Mouse (Mus musculus) neural tube, embryonic 11.5 days (tissue): ENCODE measurements around the gene Snw1. TPM values are rescaled to one million over a fixed set of nuclear protein-coding genes. Genes with fewer than 3 reads are reported as not detected.

Source experiments
- ATAC-seq: fragments of 200-750 bp; cut with Nextera tagmentation; 2 replicates; pipeline ENCODE4 v1.8.0; 2017; ENCODE audit warnings: moderate number of reproducible peaks, mild to moderate bottlenecking, moderate TSS enrichment, moderate library complexity; ENCODE audit not compliant: insufficient read depth, low FRiP score, low TSS enrichment
- DNase-seq: peaks from one replicate; pipeline ENCODE4 v3.0.0-alpha.2; 2015; ENCODE audit warnings: low spot score
- H3K27ac ChIP-seq: fragments of 300-500 bp; sonication (generic); 2 replicates; pipeline ENCODE4 v1.5.1; 2014; ENCODE audit warnings: low read depth, mild to moderate bottlenecking, low read length
- H3K27me3 ChIP-seq: fragments of 300-500 bp; sonication (generic); 2 replicates; pipeline ENCODE4 v1.6.1; 2014; ENCODE audit warnings: mild to moderate bottlenecking, low read length, mixed read lengths; ENCODE audit not compliant: control insufficient read depth, insufficient read depth
- H3K36me3 ChIP-seq: fragments of 300-500 bp; sonication (generic); 2 replicates; pipeline ENCODE4 v1.6.1; 2014; ENCODE audit warnings: mild to moderate bottlenecking, low read length, moderate library complexity, mixed read lengths; ENCODE audit not compliant: control insufficient read depth, insufficient read depth
- H3K4me1 ChIP-seq: fragments of 300-500 bp; sonication (generic); 2 replicates; pipeline ENCODE4 v1.6.1; 2014; ENCODE audit warnings: low read length, mixed read lengths; ENCODE audit not compliant: control insufficient read depth, insufficient read depth
- H3K4me2 ChIP-seq: fragments of 300-500 bp; sonication (generic); 2 replicates; pipeline ENCODE4 v1.6.1; 2014; ENCODE audit warnings: low read depth, mild to moderate bottlenecking, moderate library complexity
- H3K4me3 ChIP-seq: fragments of 300-500 bp; sonication (generic); 2 replicates; pipeline ENCODE4 v1.5.1; 2014; ENCODE audit warnings: low read depth, low read length
- H3K9ac ChIP-seq: fragments of 300-500 bp; sonication (generic); 2 replicates; pipeline ENCODE4 v1.6.1; 2014; ENCODE audit warnings: mild to moderate bottlenecking, low read length
- H3K9me3 ChIP-seq: fragments of 300-500 bp; sonication (generic); 2 replicates; pipeline ENCODE4 v1.6.1; 2016; ENCODE audit warnings: low read length; ENCODE audit not compliant: control insufficient read depth
- WGBS: fragments of 180-500 bp; shearing (Covaris S2); extraction: QIAGEN DNeasy Blood & Tissue Kit; methylation state at CpG from one replicate; pipeline ENCODE4 v1.1.7; 2014; 5-methylcytosine and 5-hydroxymethylcytosine counted together
- polyA plus RNA-seq: library from polyadenylated mRNA; unstranded; fragments of >200 nt; fragmentation: Nextera tagmentation; extraction: Ambion mirVana; gene quantifications from 2 replicates; pipeline ENCODE4 v1.2.1, GENCODE M21; 2014

The Snw1 gene
- polyA plus RNA-seq, 1 experiment from 2014 or later: 159 TPM

DNA sequence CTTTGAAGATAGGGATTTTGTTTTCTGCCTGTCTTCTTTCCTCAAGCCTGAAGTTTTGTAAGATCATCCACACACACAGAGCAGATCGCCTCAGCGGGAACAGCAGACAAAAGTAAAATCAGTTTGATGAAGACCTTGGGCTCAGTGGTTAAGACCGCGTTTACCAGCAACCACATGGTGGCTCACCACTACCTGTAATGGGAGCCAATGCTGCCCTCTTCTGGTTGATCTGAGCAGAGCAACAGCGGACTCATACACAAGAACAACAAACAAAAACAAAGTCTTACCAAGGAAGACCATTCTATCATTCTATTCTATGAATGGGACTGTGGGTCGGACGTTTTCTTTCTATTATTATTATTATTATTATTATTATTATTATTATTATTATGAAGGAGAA, 55.4 kb downstream of the Snw1 start:
- Histone ChIP-seq H3K27me3 (no peaks in the 10 kb centered on the region), H3K4me1 (peaks cover 8% of the 10 kb centered on the region; the same call in 1 of the 2 replicates), H3K36me3 (no peaks in the 10 kb centered on the region), H3K27ac (no peak overlapping the region), H3K4me3 (no peak overlapping the region), H3K4me2 (no peak overlapping the region), H3K9me3 (no peaks in the 10 kb centered on the region), H3K9ac (no peak overlapping the region)
- 43% methylated on average over 7 of the region's 7 CpGs for WGBS
- ATAC-seq (no peak), DNase-seq (peak; percentile 57)

DNA sequence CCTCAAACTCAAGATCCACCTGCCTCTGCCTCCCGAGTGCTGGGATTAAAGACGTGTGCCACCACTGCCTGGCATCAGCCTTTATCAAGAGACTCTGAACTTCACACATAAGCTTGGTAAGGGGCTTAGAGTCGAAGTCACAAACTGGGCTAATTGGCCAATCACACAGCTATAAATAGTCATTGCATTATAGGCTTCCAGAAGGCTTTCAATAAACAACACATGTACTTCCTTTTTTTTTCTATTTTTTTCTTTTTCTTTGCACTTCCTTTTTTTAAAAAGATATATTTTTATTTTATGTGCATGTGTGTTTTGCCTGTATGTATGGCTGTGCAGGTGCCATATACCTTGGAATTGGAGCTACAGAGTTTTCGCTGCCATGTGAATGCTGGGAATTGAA, 56.7 kb downstream of the Snw1 start:
- whole genome bisulfite sequencing: 77% methylated on average over 4 of the region's 4 CpGs
- Histone ChIP-seq H3K36me3 (no peaks in the 10 kb centered on the region), H3K27ac (no peak overlapping the region), H3K9ac (no peak overlapping the region), H3K4me2 (no peak overlapping the region), H3K4me1 (peaks cover 8% of the 10 kb centered on the region; the same call in 1 of the 2 replicates), H3K4me3 (no peak overlapping the region), H3K27me3 (no peaks in the 10 kb centered on the region), H3K9me3 (no peaks in the 10 kb centered on the region)
- no peak for ATAC-seq
- DNase-seq: no peak

DNA sequence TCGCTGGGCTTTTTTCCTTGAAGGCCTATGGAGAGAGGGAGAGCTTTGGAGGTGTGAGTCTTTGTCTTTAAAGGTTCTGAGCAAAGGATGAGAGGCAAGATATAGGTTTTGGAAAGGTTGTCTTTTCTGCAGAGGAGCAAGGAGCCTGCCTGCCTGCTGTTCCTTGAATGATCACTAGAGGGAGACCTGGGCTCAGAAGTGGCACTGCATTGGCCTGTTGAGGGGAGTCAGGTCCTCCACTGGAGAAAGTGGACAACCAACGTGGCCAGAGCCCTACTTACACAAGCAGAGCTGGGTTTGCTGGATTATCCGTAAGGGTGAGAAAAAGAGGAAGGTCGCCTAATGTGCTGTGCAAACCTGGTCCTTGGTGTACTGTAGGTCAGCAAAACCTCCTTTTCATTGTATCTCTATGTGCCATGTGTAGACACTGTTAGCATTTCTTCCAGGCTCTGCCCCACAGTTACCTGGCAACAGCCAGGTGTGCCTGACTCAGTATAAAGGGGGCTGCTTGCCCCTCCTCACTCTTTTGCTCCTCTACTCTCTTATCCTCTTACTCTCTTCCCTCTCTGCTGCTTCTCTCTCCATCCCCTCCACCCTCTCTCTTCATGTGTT, 58.8 kb downstream of the Snw1 start:
- H3K27me3 ChIP-seq: no peaks in the 10 kb centered on the region
- H3K9ac ChIP-seq: no peak overlapping the region
- 0 out of 2 replicates have a peak, but pooled peaks have one; percentile 36 for ATAC-seq
- no peaks in the 10 kb centered on the region for H3K9me3 ChIP-seq
- H3K4me2 ChIP-seq: no peak overlapping the region
- H3K27ac ChIP-seq: no peak overlapping the region
- no peaks in the 10 kb centered on the region for H3K36me3 ChIP-seq
- 20% methylated on average over 4 of the region's 4 CpGs for whole genome bisulfite sequencing
- peak; percentile 71 for DNase-seq
- H3K4me1 ChIP-seq: no peaks in the 10 kb centered on the region
- H3K4me3 ChIP-seq: no peak overlapping the region

GRCm38 (mm10) chr12:87410999-87411398, 61.1 kb downstream of the Snw1 start:
- no peak overlapping the region for H3K27ac ChIP-seq
- H3K9ac ChIP-seq: no peak overlapping the region
- DNase-seq: no peak
- no peaks in the 10 kb centered on the region for H3K36me3 ChIP-seq
- H3K4me2 ChIP-seq: no peak overlapping the region
- H3K4me1 ChIP-seq: no peaks in the 10 kb centered on the region
- no peak overlapping the region for H3K4me3 ChIP-seq
- ATAC-seq: no peak
- WGBS: 64% methylated on average over 7 of the region's 7 CpGs
- H3K9me3 ChIP-seq: no peaks in the 10 kb centered on the region
- no peaks in the 10 kb centered on the region for H3K27me3 ChIP-seq

DNA sequence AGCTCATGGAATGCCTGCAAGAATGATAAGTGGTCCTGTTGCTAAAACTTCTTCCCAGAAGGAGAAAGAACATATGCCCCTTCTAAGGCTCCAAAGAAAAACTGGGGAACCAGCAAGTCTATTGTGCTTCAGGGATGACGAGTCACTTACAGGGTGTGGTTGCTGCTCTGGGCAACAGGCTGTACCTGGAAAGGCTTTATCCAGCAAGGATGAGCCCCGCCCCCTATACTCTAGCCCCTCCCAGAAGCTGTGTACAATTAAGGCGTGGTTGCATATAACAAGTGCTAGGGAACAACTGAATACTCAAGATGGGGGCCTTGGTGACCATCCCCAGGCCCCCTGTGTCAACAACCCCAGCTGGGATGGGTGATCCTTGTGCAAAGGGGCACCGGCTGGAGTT, 63.0 kb downstream of the Snw1 start:
- H3K9me3 ChIP-seq: no peaks in the 10 kb centered on the region
- no peak overlapping the region for H3K27ac ChIP-seq
- no peaks in the 10 kb centered on the region for H3K27me3 ChIP-seq
- ATAC-seq (no peak), DNase-seq (no peak)
- no peaks in the 10 kb centered on the region for H3K4me1 ChIP-seq
- H3K4me2 ChIP-seq: no peak overlapping the region
- H3K9ac ChIP-seq: no peak overlapping the region
- H3K4me3 ChIP-seq: no peak overlapping the region
- WGBS: 77% methylated on average over 4 of the region's 4 CpGs
- no peaks in the 10 kb centered on the region for H3K36me3 ChIP-seq

DNA sequence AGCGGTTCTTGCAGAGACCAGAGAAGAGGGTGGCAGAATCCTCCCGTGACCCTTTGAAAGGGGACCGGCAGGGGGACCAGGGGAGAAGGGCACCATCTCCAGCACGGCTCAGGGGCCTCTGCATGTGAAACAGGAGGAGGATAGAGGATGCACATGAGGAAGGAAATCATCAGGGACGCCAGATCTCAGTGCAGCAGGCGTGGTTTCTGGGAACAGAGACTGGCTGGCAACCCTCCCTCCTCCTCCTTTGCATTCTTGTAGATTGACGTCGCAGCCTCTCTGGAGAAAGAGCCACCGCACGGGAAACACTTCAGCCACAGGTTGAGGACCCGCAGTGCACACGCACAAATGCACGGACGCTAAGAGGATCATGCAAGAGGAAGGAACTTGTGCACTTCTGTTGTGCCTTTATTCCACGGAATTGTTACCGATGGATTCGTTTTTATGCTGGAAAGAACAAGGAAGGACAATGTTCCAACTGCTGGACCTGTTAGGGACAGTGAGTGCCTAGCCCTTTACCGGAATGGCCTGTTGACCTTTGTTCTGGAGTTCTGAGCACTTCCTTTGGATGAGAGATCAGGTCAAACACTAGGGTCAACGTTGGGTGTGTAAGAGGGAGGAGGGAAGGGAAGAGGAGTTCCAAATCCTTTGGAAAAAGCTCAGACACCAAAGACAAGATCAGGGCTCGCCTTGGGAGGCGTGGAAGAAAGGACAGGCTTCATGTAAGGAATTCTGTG, 64.0 kb downstream of the Snw1 start:
- H3K9ac ChIP-seq: no peak overlapping the region
- no peaks in the 10 kb centered on the region for H3K9me3 ChIP-seq
- H3K27ac ChIP-seq: no peak overlapping the region
- H3K4me2 ChIP-seq: no peak overlapping the region
- ATAC-seq (no peak), DNase-seq (peak; percentile 19)
- no peaks in the 10 kb centered on the region for H3K27me3 ChIP-seq
- no peak overlapping the region for H3K4me3 ChIP-seq
- no peaks in the 10 kb centered on the region for H3K36me3 ChIP-seq
- no peaks in the 10 kb centered on the region for H3K4me1 ChIP-seq
- WGBS: 53% methylated on average over 21 of the region's 21 CpGs

GRCm38 (mm10) chr12:87405721-87406120, 66.4 kb downstream of the Snw1 start:
- Histone ChIP-seq H3K4me3 (no peak overlapping the region), H3K27me3 (no peaks in the 10 kb centered on the region), H3K9me3 (no peaks in the 10 kb centered on the region), H3K4me1 (no peaks in the 10 kb centered on the region), H3K4me2 (no peak overlapping the region), H3K9ac (no peak overlapping the region), H3K27ac (no peak overlapping the region), H3K36me3 (no peaks in the 10 kb centered on the region)
- no peak for ATAC-seq
- 83% methylated on average over 3 of the region's 3 CpGs for WGBS
- DNase-seq: no peak

GRCm38 (mm10) chr12:87405165-87405564, 66.9 kb downstream of the Snw1 start:
- Histone ChIP-seq H3K27me3 (no peaks in the 10 kb centered on the region), H3K4me2 (no peak overlapping the region)
- WGBS: 92% methylated on average over 4 of the region's 4 CpGs

GRCm38 (mm10) chr12:87401883-87402282, 70.2 kb downstream of the Snw1 start:
- DNase-seq (no peak), ATAC-seq (no peak)
- WGBS: 68% methylated on average over 6 of the region's 6 CpGs
- Histone ChIP-seq H3K4me2 (no peak overlapping the region), H3K36me3 (no peaks in the 10 kb centered on the region), H3K4me1 (no peaks in the 10 kb centered on the region), H3K4me3 (no peak overlapping the region), H3K27ac (no peak overlapping the region), H3K9ac (no peak overlapping the region), H3K9me3 (no peaks in the 10 kb centered on the region), H3K27me3 (no peaks in the 10 kb centered on the region)

More at GRCm38 (mm10) chr12:87405165-87405564, 66.9 kb downstream of the Snw1 start:
- Histone ChIP-seq H3K9ac (no peak overlapping the region), H3K27ac (no peak overlapping the region), H3K4me1 (no peaks in the 10 kb centered on the region), H3K9me3 (no peaks in the 10 kb centered on the region), H3K4me3 (no peak overlapping the region), H3K36me3 (no peaks in the 10 kb centered on the region)
- ATAC-seq: no peak
- DNase-seq: no peak
